ENCODE assay signal across 8 mouse cellular contexts in genomic region chr9:40575053-40575985, GRCm38 (mm10). TPM values are rescaled to one million over a fixed set of nuclear protein-coding genes. Genes with fewer than 3 reads are reported as not detected.
DNase-seq lines count a peak whose midpoint lies in the region; ATAC-seq and TF ChIP-seq lines count a peak whose summit lies in the region.

No protein-coding gene starts in this region.

- no peaks in the 10 kb centered on the region for H3K9me3 ChIP-seq in forebrain, embryonic 12.5 days
- no peaks in the 10 kb centered on the region for H3K9me3 ChIP-seq in forebrain, embryonic 10.5 days
- no peaks in the 10 kb centered on the region for H3K9me3 ChIP-seq in intestine, postnatal 0 days (ENCODE audit: control insufficient read depth)
- no peaks in the 10 kb centered on the region for H3K9me3 ChIP-seq in midbrain, embryonic 16.5 days (replicated peaks; ENCODE audit: control insufficient read depth, low read length, poor library complexity, severe bottlenecking)

- no peak overlapping the region for H3K9ac ChIP-seq in forebrain, embryonic 12.5 days
- no peak overlapping the region for H3K9ac ChIP-seq in intestine, postnatal 0 days (ENCODE audit: low read depth, low read length)
- no peak overlapping the region for H3K9ac ChIP-seq in midbrain, embryonic 16.5 days (ENCODE audit: low read depth, low read length)

- H3K36me3 ChIP-seq in forebrain, embryonic 12.5 days (replicated peaks), result no peaks in the 10 kb centered on the region
- no peaks in the 10 kb centered on the region for H3K36me3 ChIP-seq in forebrain, embryonic 10.5 days (replicated peaks)
- no peaks in the 10 kb centered on the region for H3K36me3 ChIP-seq in intestine, postnatal 0 days (ENCODE audit: control insufficient read depth, insufficient read depth)
- H3K36me3 ChIP-seq in midbrain, embryonic 16.5 days (ENCODE audit: control insufficient read depth, insufficient read depth, low read length), result no peaks in the 10 kb centered on the region

- no peak for TF ChIP-seq CTCF in intestine, postnatal 0 days (IDR thresholded peaks at IDR 0.05; ENCODE audit: low read depth)

- no peak for DNase-seq in forebrain, embryonic 10.5 days (ENCODE audit: extremely low spot score, low spot score)
- DNase-seq in adipocyte (ENCODE audit: low spot score), result peak; percentile 74
- peak; percentile 98 for DNase-seq in heart, adult 11 months

- peak overlapping the region; percentile 25; the same call in 1 of the 2 replicates for H3K27ac ChIP-seq in forebrain, embryonic 12.5 days
- H3K27ac ChIP-seq in forebrain, embryonic 10.5 days, result no peak overlapping the region
- H3K27ac ChIP-seq in intestine, postnatal 0 days (ENCODE audit: low read depth, low read length), result no peak overlapping the region
- H3K27ac ChIP-seq in midbrain, embryonic 16.5 days (ENCODE audit: low read length), result peak overlapping the region; percentile 28; the same call in 1 of the 2 replicates

- no peaks in the 10 kb centered on the region for H3K4me1 ChIP-seq in forebrain, embryonic 12.5 days
- 0 out of 2 replicates have a peak, but pooled peaks cover 8% of the 10 kb centered on the region for H3K4me1 ChIP-seq in forebrain, embryonic 10.5 days
- no peaks in the 10 kb centered on the region for H3K4me1 ChIP-seq in intestine, postnatal 0 days (replicated peaks; ENCODE audit: control insufficient read depth, insufficient read depth, low read length)
- peaks cover 8% of the 10 kb centered on the region; the same call in 1 of the 2 replicates for H3K4me1 ChIP-seq in midbrain, embryonic 16.5 days (ENCODE audit: control insufficient read depth, insufficient read depth, low read length)

- WGBS in forebrain, embryonic 12.5 days, result 73% methylated on average over 14 of the region's 14 CpGs
- WGBS in forebrain, embryonic 10.5 days, result 85% methylated on average over 14 of the region's 14 CpGs
- 45% methylated on average over 14 of the region's 14 CpGs for WGBS in intestine, postnatal 0 days
- 74% methylated on average over 14 of the region's 14 CpGs for WGBS in midbrain, embryonic 16.5 days

- ATAC-seq in forebrain, embryonic 12.5 days (ENCODE audit: low FRiP score), result peak; percentile 46; the same call in 1 of the 2 replicates
- peak; percentile 45 for ATAC-seq in intestine, postnatal 0 days
- ATAC-seq in midbrain, embryonic 16.5 days, result 0 out of 2 replicates have a peak, but pooled peaks have one; percentile 41
- ATAC-seq in activated CD4-positive, CD25-positive, alpha-beta regulatory T cell, adult 4 months, result no peak
- no peak for ATAC-seq in frontal cortex, adult (ENCODE audit: low TSS enrichment)

- H3K4me2 ChIP-seq in forebrain, embryonic 12.5 days, result no peak overlapping the region
- H3K4me2 ChIP-seq in intestine, postnatal 0 days (replicated peaks; ENCODE audit: low read depth), result no peak overlapping the region
- H3K4me2 ChIP-seq in midbrain, embryonic 16.5 days (ENCODE audit: low read length), result no peak overlapping the region

- H3K4me3 ChIP-seq in forebrain, embryonic 12.5 days (replicated peaks), result no peak overlapping the region
- no peak overlapping the region for H3K4me3 ChIP-seq in forebrain, embryonic 10.5 days
- no peak overlapping the region for H3K4me3 ChIP-seq in intestine, postnatal 0 days (ENCODE audit: low read depth, low read length)
- no peak overlapping the region for H3K4me3 ChIP-seq in midbrain, embryonic 16.5 days (ENCODE audit: low read depth, low read length)

- H3K27me3 ChIP-seq in forebrain, embryonic 12.5 days, result no peaks in the 10 kb centered on the region
- no peaks in the 10 kb centered on the region for H3K27me3 ChIP-seq in forebrain, embryonic 10.5 days (ENCODE audit: poor library complexity, severe bottlenecking)
- H3K27me3 ChIP-seq in intestine, postnatal 0 days (replicated peaks; ENCODE audit: control insufficient read depth, insufficient read depth, low read length), result no peaks in the 10 kb centered on the region
- H3K27me3 ChIP-seq in midbrain, embryonic 16.5 days (ENCODE audit: control insufficient read depth, insufficient read depth, low read depth, low read length), result no peaks in the 10 kb centered on the region

RNA-seq across cellular contexts. Expression of gene Gramd1b, which starts 44.1 kb away (rescaled TPM):
- polyA plus RNA-seq in forebrain, embryonic 12.5 days (2016; fragmentation: Nextera tagmentation; extraction: Ambion mirVana), result 3.4 and 4.6 TPM in 2 replicates
- polyA plus RNA-seq in forebrain, embryonic 10.5 days (2016; fragmentation: Nextera tagmentation; extraction: Ambion mirVana), result 3.3 and 3.8 TPM in 2 replicates
- polyA plus RNA-seq in intestine, postnatal 0 days (2015; fragmentation: Nextera tagmentation; extraction: Ambion mirVana), result 15.2 and 18.6 TPM in 2 replicates
- 16.7 and 20.3 TPM in 2 replicates for polyA plus RNA-seq in midbrain, embryonic 16.5 days (2015; fragmentation: Nextera tagmentation; extraction: Ambion mirVana)
- 10 to 100 TPM; 48.7 to 68.0 TPM for polyA plus RNA-seq in activated CD4-positive, CD25-positive, alpha-beta regulatory T cell, adult 4 months (2017; shearing (Covaris generic))

Comparison
In these comparisons a context has a peak if more than half of its experiments do, and no peak if none do; other contexts are left out.
1. H3K27ac ChIP-seq: peak in forebrain, embryonic 12.5 days (single experiment) and midbrain, embryonic 16.5 days (single experiment); none in forebrain, embryonic 10.5 days (single experiment) and intestine, postnatal 0 days (single experiment).
2. ATAC-seq: peak in forebrain, embryonic 12.5 days (single experiment), intestine, postnatal 0 days (single experiment) and midbrain, embryonic 16.5 days (single experiment); none in activated CD4-positive, CD25-positive, alpha-beta regulatory T cell, adult 4 months (single experiment) and frontal cortex, adult (single experiment).